Mouse (Mus musculus) heart, adult 2 months (tissue): ENCODE data around the gene Fgfr2.

Experiments used
- CTCF ChIP-seq: fragments of 200-600 bp; IDR thresholded peaks from 2 replicates; pipeline ENCODE4 v1.8.1; 2022; ENCODE audit warnings: antibody characterized with exemption, mild to moderate bottlenecking, moderate library complexity
- POLR2A ChIP-seq: fragments of 200-500 bp; IDR thresholded peaks from 2 replicates; pipeline ENCODE4 v1.6.1; 2011; ENCODE audit warnings: mild to moderate bottlenecking, low read depth, low read length, control low read depth; ENCODE audit not compliant: insufficient read depth

GRCm38 (mm10) chr7:133099266-133099665 is 23.9 kb downstream of the Fgfr2 start:
- TF ChIP-seq POLR2A (no peak), CTCF (no peak)
